Mouse (Mus musculus): ENCODE measurements around the gene Fras1. TPM values are rescaled to one million over a fixed set of nuclear protein-coding genes. Genes with fewer than 3 reads are reported as not detected.

Gene Fras1
- total and polyA plus RNA-seq, 2 experiments from 2014 or later = 4.0 to 43.0 TPM

DNA sequence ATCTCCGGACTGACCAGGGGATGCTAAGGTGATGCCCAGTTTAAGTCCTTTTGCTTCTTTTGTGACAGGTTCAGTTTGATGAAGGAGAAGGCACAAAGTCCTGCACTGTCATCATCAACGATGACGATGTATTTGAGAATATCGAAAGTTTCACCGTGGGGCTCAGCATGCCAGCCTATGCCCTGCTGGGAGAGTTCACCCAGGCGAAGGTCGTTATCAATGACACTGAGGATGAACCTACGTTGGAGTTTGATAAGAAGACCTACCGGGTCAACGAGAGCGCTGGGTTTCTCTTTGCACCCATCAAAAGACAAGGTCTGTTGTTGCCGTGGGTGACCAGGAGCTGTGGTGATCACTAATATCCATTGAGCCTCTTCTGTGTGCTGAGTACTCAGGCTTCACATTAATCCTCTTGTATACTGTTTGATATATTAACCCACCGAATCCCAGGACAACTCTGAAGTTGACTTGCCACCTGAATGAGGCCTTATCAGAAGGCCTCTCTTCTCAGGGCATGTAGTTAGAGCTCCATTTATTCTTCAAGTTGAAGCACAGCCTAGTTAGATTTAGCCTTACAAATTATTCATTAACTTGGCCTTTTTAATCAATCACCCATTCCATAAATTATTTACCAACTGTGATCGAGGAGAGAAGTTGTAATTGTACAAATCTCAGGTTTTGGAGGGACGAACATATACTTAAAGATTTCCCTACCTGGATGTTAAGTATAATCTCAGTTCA lies 365.6 kb downstream of the Fras1 start:
- H3K27ac ChIP-seq (ENCODE audit: low read depth) = no peak overlapping the region
- no peak for TF ChIP-seq CTCF (IDR thresholded peaks at IDR 0.05; ENCODE audit: low read depth)
- TF ChIP-seq EP300 (IDR thresholded peaks at IDR 0.05; ENCODE audit: low read depth) = no peak
- ATAC-seq (ENCODE audit: insufficient read depth, low read depth) (no peak), DNase-seq (ENCODE audit: low spot score) (no peak)
- H3K9me3 ChIP-seq (replicated peaks; ENCODE audit: control insufficient read depth, low read length) = no peaks in the 10 kb centered on the region
- 81% methylated on average over 15 of the region's 15 CpGs for WGBS
- H3K36me3 ChIP-seq (replicated peaks; ENCODE audit: control insufficient read depth, insufficient read depth, low read length) = 0 out of 2 replicates have a peak, but pooled peaks cover 3% of the 10 kb centered on the region
- H3K9ac ChIP-seq (replicated peaks; ENCODE audit: low read depth, low read length) = no peak overlapping the region
- no peak overlapping the region for H3K4me3 ChIP-seq (ENCODE audit: low read depth, low read length)
- H3K4me2 ChIP-seq (ENCODE audit: low read depth, low read length) = no peak overlapping the region
- no peaks in the 10 kb centered on the region for H3K4me1 ChIP-seq (ENCODE audit: control insufficient read depth, insufficient read depth)
- no peaks in the 10 kb centered on the region for H3K27me3 ChIP-seq (ENCODE audit: control insufficient read depth, insufficient read depth, low read length)

DNA sequence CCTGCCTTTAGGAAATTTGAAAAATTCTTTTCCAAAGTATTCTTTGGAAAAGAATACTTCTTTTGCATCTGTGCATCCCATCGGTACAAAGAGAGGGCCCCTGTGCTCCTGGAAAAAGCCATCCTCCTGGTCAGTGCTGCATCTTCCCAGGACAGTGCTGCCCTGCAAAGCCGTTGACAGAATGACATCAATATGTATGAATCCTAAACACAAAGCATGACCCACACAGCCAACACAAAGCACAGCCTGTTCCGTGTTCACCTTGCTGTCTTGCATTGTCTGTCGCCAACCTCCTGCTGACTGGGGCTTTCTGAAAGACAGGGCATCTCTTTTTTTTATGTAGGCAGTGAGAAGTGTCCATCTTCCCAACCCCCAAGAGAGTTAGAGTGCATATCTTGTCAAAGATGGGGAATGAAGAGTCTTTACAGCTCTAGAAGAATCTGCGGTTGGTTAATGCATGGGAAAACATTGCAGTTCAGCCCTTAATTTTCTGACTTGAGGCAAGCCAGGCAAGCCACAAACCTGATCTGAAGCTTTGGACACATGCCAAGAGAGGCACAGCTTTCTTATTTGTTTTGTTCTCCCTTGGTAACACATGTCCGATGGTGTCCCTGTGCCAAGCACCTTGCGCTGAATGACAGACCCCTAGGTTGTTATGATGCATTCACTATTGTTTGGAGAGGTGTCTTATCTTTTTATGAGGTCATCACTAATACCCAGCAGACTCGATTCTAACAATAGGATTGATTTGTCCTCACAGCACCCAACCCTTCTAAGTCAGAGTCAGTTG lies 373.6 kb downstream of the Fras1 start:
- Histone ChIP-seq H3K4me2 (ENCODE audit: low read depth, low read length) (no peak overlapping the region), H3K4me1 (ENCODE audit: control insufficient read depth, insufficient read depth) (0 out of 2 replicates have a peak, but pooled peaks cover 3% of the 10 kb centered on the region), H3K4me3 (ENCODE audit: low read depth, low read length) (no peak overlapping the region), H3K36me3 (replicated peaks; ENCODE audit: control insufficient read depth, insufficient read depth, low read length) (peaks cover 9% of the 10 kb centered on the region), H3K9me3 (replicated peaks; ENCODE audit: control insufficient read depth, low read length) (no peaks in the 10 kb centered on the region), H3K9ac (replicated peaks; ENCODE audit: low read depth, low read length) (no peak overlapping the region), H3K27ac (ENCODE audit: low read depth) (no peak overlapping the region), H3K27me3 (ENCODE audit: control insufficient read depth, insufficient read depth, low read length) (no peaks in the 10 kb centered on the region)
- TF ChIP-seq CTCF (IDR thresholded peaks at IDR 0.05; ENCODE audit: low read depth) = no peak
- DNase-seq (ENCODE audit: low spot score) (peak; percentile 77), ATAC-seq (ENCODE audit: insufficient read depth, low read depth) (peak; percentile 85)
- 35% methylated on average over 8 of the region's 8 CpGs for WGBS

DNA sequence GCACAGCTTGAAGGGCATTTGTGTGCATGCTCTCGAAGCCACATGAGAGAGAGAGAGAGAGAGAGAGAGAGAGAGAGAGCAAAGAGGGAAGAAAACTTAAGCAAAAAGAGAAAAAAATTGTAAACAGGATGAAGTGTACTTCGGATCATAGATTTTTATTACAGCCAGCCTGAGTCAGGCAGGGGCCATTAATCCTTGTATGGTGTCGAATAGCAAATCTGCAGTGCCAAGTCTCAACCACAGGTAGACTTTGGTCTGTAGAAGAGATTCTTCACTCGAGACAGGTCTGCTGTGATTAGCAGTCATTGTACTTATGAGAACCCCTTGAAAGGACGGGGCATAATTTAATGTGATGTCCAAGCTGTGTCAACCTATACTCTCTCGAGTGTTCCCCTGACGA lies 383.9 kb downstream of the Fras1 start:
- H3K9me3 ChIP-seq (replicated peaks; ENCODE audit: control insufficient read depth, low read length) = no peaks in the 10 kb centered on the region
- peaks cover 17% of the 10 kb centered on the region; the same call in 1 of the 2 replicates for H3K36me3 ChIP-seq (replicated peaks; ENCODE audit: control insufficient read depth, insufficient read depth, low read length)
- H3K4me2 ChIP-seq (ENCODE audit: low read depth, low read length) = no peak overlapping the region
- 80% methylated on average over 7 of the region's 7 CpGs for WGBS
- no peak for ATAC-seq (ENCODE audit: insufficient read depth, low read depth)
- no peak overlapping the region for H3K27ac ChIP-seq (ENCODE audit: low read depth)
- TF ChIP-seq CTCF (IDR thresholded peaks at IDR 0.05; ENCODE audit: low read depth) = no peak
- TF ChIP-seq EP300 (IDR thresholded peaks at IDR 0.05; ENCODE audit: low read depth) = no peak
- H3K4me3 ChIP-seq (ENCODE audit: low read depth, low read length) = no peak overlapping the region
- H3K27me3 ChIP-seq (ENCODE audit: control insufficient read depth, insufficient read depth, low read length) = no peaks in the 10 kb centered on the region
- H3K9ac ChIP-seq (replicated peaks; ENCODE audit: low read depth, low read length) = no peak overlapping the region
- no peaks in the 10 kb centered on the region for H3K4me1 ChIP-seq (ENCODE audit: control insufficient read depth, insufficient read depth)
- no peak for DNase-seq (ENCODE audit: low spot score)

DNA sequence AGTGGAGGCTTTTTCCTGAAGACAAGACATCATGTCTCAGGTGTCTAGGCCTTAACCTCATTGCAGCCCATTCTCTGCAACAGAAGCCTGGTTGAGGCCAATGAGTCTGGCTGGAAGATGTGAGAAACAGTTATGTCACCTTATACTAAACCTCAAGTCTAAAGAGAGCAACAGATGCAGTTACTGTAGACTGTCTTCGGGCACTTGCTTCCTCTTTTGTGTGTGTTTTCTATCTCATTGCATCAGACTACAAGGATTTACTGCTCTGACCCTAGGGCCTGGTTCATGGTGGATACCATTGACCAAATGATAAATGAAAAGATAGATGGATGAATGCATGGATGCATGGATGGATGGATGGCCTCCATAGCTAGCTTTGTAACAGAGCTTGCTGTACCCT lies 388.3 kb downstream of the Fras1 start:
- no peak for ATAC-seq (ENCODE audit: insufficient read depth, low read depth)
- H3K27me3 ChIP-seq (ENCODE audit: control insufficient read depth, insufficient read depth, low read length) = no peaks in the 10 kb centered on the region
- no peaks in the 10 kb centered on the region for H3K9me3 ChIP-seq (replicated peaks; ENCODE audit: control insufficient read depth, low read length)
- whole genome bisulfite sequencing = 86% methylated on average over 1 of the region's 1 CpGs
- H3K36me3 ChIP-seq (replicated peaks; ENCODE audit: control insufficient read depth, insufficient read depth, low read length) = peaks cover 21% of the 10 kb centered on the region; the same call in 1 of the 2 replicates
- TF ChIP-seq EP300 (IDR thresholded peaks at IDR 0.05; ENCODE audit: low read depth) = no peak
- no peak for TF ChIP-seq CTCF (IDR thresholded peaks at IDR 0.05; ENCODE audit: low read depth)
- no peaks in the 10 kb centered on the region for H3K4me1 ChIP-seq (ENCODE audit: control insufficient read depth, insufficient read depth)
- DNase-seq (ENCODE audit: low spot score) = no peak
- no peak overlapping the region for H3K9ac ChIP-seq (replicated peaks; ENCODE audit: low read depth, low read length)
- no peak overlapping the region for H3K4me2 ChIP-seq (ENCODE audit: low read depth, low read length)
- H3K4me3 ChIP-seq (ENCODE audit: low read depth, low read length) = no peak overlapping the region
- no peak overlapping the region for H3K27ac ChIP-seq (ENCODE audit: low read depth)

DNA sequence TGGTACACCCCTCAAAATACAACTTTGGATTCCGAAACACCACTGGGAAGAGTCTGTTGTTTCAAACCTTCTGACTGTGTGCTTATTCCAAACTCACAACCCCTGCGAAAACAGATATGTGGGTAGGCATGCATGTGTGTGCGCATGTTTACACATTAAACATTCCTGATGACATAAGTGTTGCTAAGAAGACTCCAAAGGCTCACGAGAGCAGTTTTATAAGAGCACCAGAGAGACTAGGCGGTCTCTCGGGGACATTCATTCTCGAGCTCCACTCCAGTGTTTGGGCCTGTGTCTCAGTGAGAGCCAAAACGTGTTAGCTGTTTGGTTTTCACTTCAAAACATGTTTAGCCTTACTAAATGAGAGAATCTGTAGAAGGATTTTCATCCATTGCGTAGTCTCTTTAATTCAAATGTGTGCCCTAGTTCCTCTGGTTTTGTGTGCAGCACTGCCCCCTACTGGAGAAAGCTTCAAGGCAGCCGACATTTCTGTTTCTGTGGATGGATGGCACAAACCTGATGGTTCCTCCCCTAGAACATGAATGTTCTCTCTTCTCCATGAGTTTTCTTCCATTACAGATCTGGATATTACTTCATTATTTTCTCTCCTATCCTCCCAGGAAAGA lies 395.2 kb downstream of the Fras1 start:
- Histone ChIP-seq H3K4me1 (ENCODE audit: control insufficient read depth, insufficient read depth) (no peaks in the 10 kb centered on the region), H3K9ac (replicated peaks; ENCODE audit: low read depth, low read length) (no peak overlapping the region), H3K4me3 (ENCODE audit: low read depth, low read length) (no peak overlapping the region), H3K27me3 (ENCODE audit: control insufficient read depth, insufficient read depth, low read length) (no peaks in the 10 kb centered on the region), H3K4me2 (ENCODE audit: low read depth, low read length) (no peak overlapping the region), H3K27ac (ENCODE audit: low read depth) (no peak overlapping the region), H3K9me3 (replicated peaks; ENCODE audit: control insufficient read depth, low read length) (no peaks in the 10 kb centered on the region), H3K36me3 (replicated peaks; ENCODE audit: control insufficient read depth, insufficient read depth, low read length) (0 out of 2 replicates have a peak, but pooled peaks cover 9% of the 10 kb centered on the region)
- TF ChIP-seq EP300 (IDR thresholded peaks at IDR 0.05; ENCODE audit: low read depth) = no peak
- peak; percentile 91 for TF ChIP-seq CTCF (IDR thresholded peaks at IDR 0.05; ENCODE audit: low read depth)
- WGBS = 66% methylated on average over 10 of the region's 10 CpGs
- ATAC-seq (ENCODE audit: insufficient read depth, low read depth) = no peak
- DNase-seq (ENCODE audit: low spot score) = peak; percentile 63

Data from heart, postnatal 0 days (tissue).